Mouse (Mus musculus): ENCODE data around the gene Ghrhr. TPM values are rescaled to one million over a fixed set of nuclear protein-coding genes. Genes with fewer than 3 reads are reported as not detected.

The Ghrhr gene
- total RNA-seq, 2 experiments from 2014 or later: not detected

GRCm38 (mm10) chr6:55351712-55352111, 24.4 kb upstream of the Ghrhr start:
- DNase-seq: no peak
- intact Hi-C loops (cut with DNase I): no loop called here

- intact Hi-C loops (cut with DNase I): no loop called here
- DNase-seq: no peak
These were observed 22.2 kb upstream of the Ghrhr start for GRCm38 (mm10) chr6:55353711-55354445.

- intact Hi-C loops (cut with DNase I): loop anchor here (5.0 kb wide), 1 partner anchor 102 kb away; no protein-coding TSS in a partner anchor
- DNase-seq: no peak
These were observed 21.5 kb upstream of the Ghrhr start for GRCm38 (mm10) chr6:55354456-55355117.

GRCm38 (mm10) chr6:55355575-55355974, 20.5 kb upstream of the Ghrhr start:
- no peak for DNase-seq
- intact Hi-C loops (cut with DNase I): loop anchor here (5.0 kb wide), 1 partner anchor 103 kb away; no protein-coding TSS in a partner anchor

- no peak for DNase-seq
- intact Hi-C loops (cut with DNase I): loop anchor here (5.0 kb wide), 1 partner anchor 104 kb away; no protein-coding TSS in a partner anchor
These were observed 19.9 kb upstream of the Ghrhr start for GRCm38 (mm10) chr6:55356017-55356703.

- no peak for DNase-seq
- intact Hi-C loops (cut with DNase I): loop anchor here (5.0 kb wide), 1 partner anchor 105 kb away; no protein-coding TSS in a partner anchor
These were observed 19.0 kb upstream of the Ghrhr start for GRCm38 (mm10) chr6:55356976-55357635.

- DNase-seq: no peak
- intact Hi-C loops (cut with DNase I): loop anchor here (5.0 kb wide), 1 partner anchor 105 kb away; no protein-coding TSS in a partner anchor
These were observed 18.5 kb upstream of the Ghrhr start for GRCm38 (mm10) chr6:55357636-55358031.

GRCm38 (mm10) chr6:55358731-55359143, 17.4 kb upstream of the Ghrhr start:
- intact Hi-C loops (cut with DNase I): loop anchor here (5.0 kb wide), 1 partner anchor 106 kb away; no protein-coding TSS in a partner anchor
- DNase-seq: no peak

- intact Hi-C loops (cut with DNase I): no loop called here
- no peak for DNase-seq
These were observed 13.4 kb upstream of the Ghrhr start for GRCm38 (mm10) chr6:55362663-55363062.

GRCm38 (mm10) chr6:55367126-55367525, 9.0 kb upstream of the Ghrhr start:
- DNase-seq: no peak
- intact Hi-C loops (cut with DNase I): no loop called here

GRCm38 (mm10) chr6:55370831-55371230, 5.3 kb upstream of the Ghrhr start:
- no peak for DNase-seq
- intact Hi-C loops (cut with DNase I): no loop called here

GRCm38 (mm10) chr6:55376511-55376910, 416 bp downstream of the Ghrhr start:
- no peak for DNase-seq
- intact Hi-C loops (cut with DNase I): loop anchor here (5.0 kb wide), 1 partner anchor 144 kb away; no protein-coding TSS in a partner anchor

- intact Hi-C loops (cut with DNase I): loop anchor here (5.0 kb wide), 1 partner anchor 145 kb away; no protein-coding TSS in a partner anchor
- DNase-seq: no peak
These were observed 1.4 kb downstream of the Ghrhr start for GRCm38 (mm10) chr6:55377461-55377860.

- intact Hi-C loops (cut with DNase I): loop anchor here (5.0 kb wide), 2 partner anchors 128 to 147 kb away; no protein-coding TSS in a partner anchor
- peak; percentile 68 for DNase-seq
These were observed 3.7 kb downstream of the Ghrhr start for GRCm38 (mm10) chr6:55379641-55380335.

- DNase-seq: no peak
- intact Hi-C loops (cut with DNase I): loop anchor here (5.0 kb wide), 1 partner anchor 125 kb away; no protein-coding TSS in a partner anchor
These were observed 5.9 kb downstream of the Ghrhr start for GRCm38 (mm10) chr6:55381966-55382365.

- DNase-seq: peak; percentile 63
- intact Hi-C loops (cut with DNase I): loop anchor here (5.0 kb wide), 1 partner anchor 123 kb away; no protein-coding TSS in a partner anchor
These were observed 7.8 kb downstream of the Ghrhr start for GRCm38 (mm10) chr6:55383897-55384296.

- DNase-seq: no peak
- intact Hi-C loops (cut with DNase I): loop anchor here (5.0 kb wide), 1 partner anchor 123 kb away; no protein-coding TSS in a partner anchor
These were observed 8.4 kb downstream of the Ghrhr start for GRCm38 (mm10) chr6:55384356-55384951.

GRCm38 (mm10) chr6:55388546-55389169, 12.6 kb downstream of the Ghrhr start:
- no peak for DNase-seq
- intact Hi-C loops (cut with DNase I): no loop called here

- intact Hi-C loops (cut with DNase I): no loop called here
- DNase-seq: no peak
These were observed 13.2 kb downstream of the Ghrhr start for GRCm38 (mm10) chr6:55389321-55389720.
